Mouse (Mus musculus) frontal cortex, adult 2 months (tissue): ENCODE results near the gene Ehmt1. TPM values are rescaled to one million over a fixed set of nuclear protein-coding genes. Genes with fewer than 3 reads are reported as not detected.
"Not testable (repeated sequence)": the region's sequence is repeated elsewhere in the genome, so short reads cannot be mapped to it uniquely, and the experiment has no call there.

Source experiments
- DNase-seq, 2 experiments: peaks; one replicate each; pipeline ENCODE4 v3.0.0; 2022; ENCODE audit warnings: low spot score in 1 of 2; ENCODE audit errors: extremely low spot score in 1 of 2
- polyA plus RNA-seq: library from polyadenylated mRNA; depleted of rRNA; stranded (reverse); fragments of >200 nt; gene quantifications from 2 replicates; pipeline ENCODE4 v1.2.3, GENCODE M21; 2012; rRNA removed

Ehmt1 gene
- polyA plus RNA-seq, result 66.2 and 66.4 TPM in 2 replicates

DNA sequence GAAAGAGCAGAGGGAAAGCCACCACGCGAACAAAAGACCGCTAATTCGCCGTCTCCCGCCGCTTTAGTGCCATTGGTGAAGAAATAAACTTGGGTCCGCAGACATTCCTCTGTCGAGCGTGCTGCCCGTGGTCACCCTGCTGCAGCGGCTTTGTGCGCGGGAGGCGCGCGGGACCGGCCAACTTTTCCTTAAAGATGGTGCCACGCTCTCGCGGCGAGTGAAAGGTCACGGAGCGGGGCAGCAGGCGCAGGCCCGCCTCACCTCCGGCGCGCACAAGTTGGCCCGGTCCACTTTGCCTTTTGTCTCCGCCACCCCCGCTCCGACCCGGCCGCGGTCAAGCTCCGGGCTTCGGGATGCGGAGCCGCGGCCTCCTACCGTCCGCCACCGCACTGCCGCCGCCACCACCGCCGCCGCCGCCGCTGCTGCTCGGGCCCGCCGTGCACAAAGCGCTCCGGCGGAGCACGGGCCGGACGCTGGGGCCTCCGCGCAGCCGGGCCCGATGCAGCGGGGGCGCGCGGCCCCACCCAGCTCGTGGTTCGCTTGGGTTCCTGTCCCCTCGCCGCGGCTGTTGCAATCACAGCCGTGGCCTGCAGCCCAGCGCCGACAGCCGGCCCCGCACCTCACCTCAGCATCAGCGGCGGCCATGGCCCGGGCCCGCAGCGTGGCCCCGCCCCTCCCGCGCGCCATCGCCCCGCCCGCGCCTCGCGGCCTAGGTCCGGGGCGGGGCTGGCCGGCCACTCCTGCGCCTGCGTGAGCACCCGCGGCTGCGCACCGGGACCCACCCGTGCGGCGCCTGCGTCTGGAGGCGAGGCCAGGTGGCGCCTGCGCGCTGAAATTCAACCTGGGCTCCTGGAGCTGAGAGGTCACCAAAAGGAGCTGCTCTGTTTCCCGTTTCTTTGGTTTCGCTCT lies at the start of gene Ehmt1:
Ehmt1 (minus strand) TSS at position 685 of the 909 bp plus-strand sequence.
- DNase-seq, result peak; percentile 79 to 94

DNA sequence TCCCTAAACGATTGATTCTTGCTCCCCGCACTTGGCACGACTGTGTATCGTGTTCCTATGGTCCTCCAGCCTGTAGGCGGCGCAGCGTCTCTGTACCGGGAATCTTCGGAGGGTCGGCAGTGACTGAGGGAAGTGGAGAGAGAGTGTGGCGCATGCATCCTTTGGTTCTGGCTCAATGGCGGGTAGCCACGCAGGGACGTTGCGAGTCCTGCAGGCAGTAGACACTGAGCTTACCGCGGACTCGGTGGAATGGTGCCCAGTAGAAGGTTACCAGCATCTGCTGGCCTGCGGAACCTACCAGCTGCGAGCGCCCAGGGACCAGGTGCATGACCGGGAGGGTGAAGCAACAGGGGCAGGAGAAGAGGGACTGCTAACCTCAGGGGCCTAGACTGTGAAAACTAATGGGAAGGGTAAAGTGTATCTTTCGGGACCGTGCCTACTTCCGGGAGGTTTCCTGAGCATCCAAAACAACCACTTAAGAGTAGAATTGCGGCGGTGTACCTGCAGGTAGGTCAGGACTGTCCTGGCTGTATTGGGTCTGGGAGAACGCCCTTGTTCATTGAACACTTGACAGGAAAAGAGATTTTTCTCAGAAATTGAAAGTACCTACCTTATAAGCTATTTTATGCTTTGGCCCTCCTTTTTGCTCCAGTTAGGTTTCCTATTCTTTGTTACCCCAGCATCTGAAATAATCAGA lies 43.0 kb upstream of the Ehmt1 start, which contains the start of gene Dph7:
Dph7 (plus strand) TSS at position 97 of the 697 bp plus-strand sequence.
- peak; percentile 70 to 95 for DNase-seq

DNA sequence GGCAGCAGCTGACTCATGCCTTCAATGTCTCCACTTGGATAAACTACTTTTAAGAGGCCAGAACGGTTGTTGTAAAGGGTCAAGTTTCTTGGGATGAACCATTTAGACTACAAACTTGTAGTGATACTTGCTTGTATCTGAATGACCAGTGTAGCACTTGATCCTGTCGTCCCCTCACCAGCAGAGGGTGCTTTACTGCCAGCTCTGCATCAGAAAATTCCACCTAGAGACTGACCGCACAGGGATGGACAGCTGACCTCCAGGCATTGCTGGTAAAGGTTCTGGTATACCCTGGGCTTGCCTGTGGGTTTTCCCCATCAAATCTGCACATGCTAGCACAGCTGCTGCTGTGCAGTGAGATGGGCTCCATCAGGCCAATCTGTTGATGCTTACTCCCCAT lies 41.5 kb upstream of the Ehmt1 start:
- peak in 1 of 2 experiments; percentile 31 for DNase-seq

DNA sequence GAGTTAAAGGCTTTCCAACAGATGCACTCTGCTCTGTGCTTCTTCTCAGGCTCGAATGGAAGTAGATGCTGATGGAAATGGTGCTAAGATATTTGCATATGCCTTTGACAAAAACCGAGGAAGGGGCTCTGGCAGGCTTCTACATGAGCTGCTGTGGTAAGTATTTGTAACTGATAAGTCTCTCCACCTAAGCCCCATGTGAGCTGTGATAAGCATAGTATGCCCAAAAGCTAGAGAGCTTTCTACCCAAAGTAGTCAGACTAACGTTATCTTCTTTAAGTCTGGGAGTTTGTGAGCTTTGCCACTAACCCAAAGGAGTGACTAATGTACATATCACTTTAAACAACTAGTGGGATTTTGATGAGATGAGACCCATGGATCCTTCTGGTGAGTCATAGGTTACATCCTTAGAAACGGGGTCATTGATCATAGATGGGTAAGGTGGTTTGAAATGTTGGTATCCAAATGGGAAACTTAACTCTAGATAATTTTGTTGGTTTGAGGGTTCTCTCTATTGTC lies 33.2 kb upstream of the Ehmt1 start:
- no peak for DNase-seq

DNA sequence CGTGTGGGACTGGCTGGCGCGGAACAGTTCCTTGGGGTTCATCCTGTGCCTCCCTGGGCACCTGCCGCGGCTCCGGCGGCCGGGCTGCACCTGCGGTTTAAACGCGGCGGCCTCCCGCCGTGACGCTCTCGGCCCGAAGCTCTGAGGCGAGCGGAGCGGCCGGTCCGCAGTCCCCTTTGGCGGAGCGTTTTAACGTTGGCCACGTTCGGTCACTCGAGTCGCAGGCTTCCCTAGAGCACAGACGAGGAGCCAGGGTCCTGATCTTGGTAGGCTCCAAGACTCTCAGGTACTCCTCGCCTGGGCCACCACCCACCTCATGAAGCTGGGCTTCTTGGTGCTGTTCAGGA lies 30.7 kb upstream of the Ehmt1 start:
- DNase-seq, result no peak

DNA sequence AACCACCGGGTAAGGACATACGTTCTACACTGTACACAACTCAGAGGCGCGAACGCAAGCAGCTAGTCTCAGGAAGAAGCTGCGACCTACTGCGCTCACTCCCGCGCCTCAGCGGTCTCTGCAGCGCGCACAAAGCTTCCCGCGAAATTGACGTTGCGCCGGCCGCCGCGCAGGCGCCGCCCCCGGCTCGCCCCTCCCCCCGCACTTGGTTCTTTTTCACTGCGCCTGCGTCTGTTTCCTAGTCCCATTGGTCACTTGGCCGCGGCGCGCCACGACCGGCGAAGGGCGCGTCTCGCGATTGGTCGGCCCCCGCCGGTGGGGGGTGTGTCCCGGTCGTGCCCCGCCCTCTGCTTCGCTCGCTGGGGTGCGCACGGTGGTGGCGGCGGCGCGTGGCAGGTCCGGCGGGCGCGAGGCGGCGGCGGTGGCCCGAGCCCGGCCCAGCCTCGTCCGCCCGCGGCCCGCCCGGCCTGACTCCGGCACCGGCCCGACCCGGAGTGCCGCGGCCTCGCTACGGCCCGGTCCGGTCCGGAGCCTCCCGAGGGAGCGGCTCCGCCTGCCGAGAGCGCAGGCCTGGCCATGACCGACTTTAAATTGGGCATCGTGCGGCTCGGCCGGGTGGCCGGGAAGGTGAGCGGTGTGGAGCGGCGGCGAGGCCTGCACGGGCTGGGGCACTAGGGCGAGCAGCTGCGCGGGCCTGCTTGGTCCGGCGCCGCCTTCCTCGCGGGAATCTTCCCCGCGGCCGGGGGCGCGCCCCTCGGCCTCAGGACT lies 30.2 kb upstream of the Ehmt1 start, which contains the start of gene Zmynd19:
Zmynd19 (plus strand) TSS at position 372 of the 768 bp plus-strand sequence.
- peak; percentile 93 to 98 for DNase-seq

DNA sequence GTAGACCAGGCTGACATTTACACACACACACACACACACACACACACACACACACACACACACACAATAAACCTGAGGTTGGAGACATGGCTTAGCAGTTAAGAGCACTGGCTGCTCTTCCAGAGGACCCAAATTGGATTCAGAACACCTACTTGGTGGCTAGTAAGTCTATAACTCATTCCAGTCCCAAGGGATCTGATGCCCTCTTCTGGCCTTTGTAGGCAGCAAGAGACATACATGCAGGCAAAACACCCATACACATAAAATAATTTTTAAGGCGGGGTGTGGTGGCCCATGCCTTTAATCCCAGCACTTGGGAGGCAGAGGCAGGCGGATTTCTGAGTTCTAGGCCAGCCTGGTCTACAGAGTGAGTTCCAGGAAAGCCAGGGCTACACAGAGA lies 24.9 kb upstream of the Ehmt1 start:
- DNase-seq, result not testable (repeated sequence)

DNA sequence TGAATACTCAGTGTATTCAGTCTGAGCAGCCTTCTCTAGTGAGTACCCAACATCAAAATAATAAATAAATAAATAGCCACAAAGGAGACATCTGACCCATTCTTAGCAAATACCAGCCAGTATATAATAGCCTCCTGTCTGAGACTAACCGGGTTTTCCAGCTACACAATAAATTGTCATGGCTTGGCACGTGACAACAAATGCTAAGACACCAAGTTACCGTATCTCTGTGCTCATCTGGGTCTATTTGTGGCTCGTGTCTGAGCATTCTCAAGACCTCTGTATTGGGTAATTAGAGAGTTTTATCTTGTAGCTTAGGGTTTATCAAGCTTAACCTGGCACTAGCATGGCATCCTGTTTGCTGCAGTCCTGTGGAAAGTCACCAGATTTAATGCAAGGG lies 22.7 kb upstream of the Ehmt1 start:
- DNase-seq, result no peak

DNA sequence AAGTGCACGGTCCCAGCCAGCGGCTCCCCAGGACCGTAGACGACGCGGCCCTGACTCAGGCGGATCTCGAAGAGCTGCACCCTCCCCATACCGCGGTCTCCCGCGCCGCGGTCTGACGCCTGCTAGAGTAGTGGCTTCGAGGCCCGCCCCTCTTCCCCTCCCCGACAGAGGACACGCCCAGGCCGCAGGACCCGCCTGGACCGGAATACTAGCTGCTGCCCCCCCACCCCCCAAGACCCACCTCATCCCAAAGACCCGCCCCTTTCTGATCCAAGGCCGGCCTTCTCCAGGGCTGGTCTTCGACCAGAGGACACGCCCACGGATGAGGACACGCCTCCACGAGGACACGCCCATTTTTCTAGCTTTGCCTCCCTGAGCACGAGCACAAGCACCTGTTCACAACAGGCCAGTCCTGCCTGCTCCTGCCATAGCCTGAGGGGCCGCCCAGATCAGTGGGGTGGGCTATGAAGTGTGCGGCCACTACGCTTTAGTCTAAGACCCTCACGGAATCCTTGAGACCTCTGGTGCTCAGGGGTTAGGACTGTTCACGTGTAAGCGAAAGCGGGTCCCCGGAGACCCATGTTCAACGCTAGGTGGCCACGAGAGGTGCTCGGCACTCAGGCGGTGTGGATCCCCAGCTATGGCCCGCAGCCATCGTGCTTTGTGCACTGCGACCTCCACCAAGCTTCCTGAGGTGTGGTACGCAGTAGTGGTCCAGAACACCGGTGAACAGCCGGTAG lies 15.8 kb upstream of the Ehmt1 start, which contains the start of gene Arrdc1:
Arrdc1 (minus strand) TSS at position 196 of the 740 bp plus-strand sequence.
- DNase-seq, result peak; percentile 80 to 85

DNA sequence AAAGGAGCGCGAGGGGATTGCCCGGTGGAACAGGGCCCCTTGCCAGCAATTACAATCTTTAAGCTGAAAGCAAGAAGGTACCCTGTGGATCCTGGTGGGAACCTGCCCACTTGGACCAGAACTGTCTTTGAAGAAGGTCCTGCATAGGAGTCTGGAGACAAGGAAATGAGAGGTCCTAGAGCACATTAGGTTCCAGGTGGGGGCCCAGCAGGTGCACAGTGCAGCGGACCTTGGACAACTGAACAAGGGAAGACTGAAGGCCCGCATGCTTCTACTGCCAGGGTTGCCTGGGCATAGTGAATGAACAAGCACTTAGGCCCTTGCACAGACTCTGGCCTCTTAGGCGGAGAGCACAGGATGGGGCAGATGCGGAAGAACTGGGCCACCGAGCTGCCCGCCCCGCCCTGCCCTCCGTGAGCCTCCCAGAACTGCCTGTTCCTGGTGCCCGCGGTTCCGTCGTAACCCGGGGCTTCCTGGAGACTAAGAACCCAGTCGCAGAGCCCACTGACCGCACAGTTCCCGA lies 15.1 kb upstream of the Ehmt1 start:
- DNase-seq, result no peak

DNA sequence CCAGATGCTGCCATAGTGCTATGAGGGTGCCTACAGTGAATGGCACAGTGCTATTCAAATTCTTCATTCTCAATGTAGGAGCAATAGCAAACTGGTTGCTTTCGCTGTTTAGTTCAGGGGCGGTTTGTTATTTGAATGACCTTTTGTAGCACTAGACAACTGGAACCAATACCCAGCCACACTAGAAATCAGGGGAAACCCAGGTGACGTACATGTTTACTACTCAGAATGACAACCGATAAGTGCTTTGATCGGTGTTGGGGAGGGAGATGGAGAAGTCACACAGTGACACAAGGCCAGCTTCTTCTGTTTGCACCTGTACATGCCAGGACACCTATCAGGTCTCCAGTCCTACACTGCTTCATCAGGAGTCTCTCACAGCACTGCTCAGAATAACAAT lies 10.2 kb upstream of the Ehmt1 start:
- no peak for DNase-seq

DNA sequence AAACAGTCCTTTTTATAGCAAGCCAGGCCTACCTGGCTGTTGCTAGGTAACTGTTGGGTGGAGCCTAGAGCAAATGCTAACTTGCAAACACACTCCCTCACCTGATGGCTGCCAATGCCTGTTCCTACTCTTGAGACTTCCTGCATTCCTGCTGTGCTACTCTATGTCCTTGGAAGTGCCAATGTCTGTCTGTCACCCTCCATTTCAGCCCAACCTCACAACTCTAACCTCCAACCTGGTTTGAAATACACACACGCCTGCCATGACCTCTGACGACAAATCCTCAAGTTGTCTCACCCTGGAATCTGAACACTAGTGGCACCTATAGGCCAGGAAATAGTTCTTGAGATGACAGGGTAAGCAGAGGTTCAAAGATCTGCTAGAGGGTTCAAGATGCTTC lies 9.7 kb upstream of the Ehmt1 start:
- DNase-seq, result no peak

DNA sequence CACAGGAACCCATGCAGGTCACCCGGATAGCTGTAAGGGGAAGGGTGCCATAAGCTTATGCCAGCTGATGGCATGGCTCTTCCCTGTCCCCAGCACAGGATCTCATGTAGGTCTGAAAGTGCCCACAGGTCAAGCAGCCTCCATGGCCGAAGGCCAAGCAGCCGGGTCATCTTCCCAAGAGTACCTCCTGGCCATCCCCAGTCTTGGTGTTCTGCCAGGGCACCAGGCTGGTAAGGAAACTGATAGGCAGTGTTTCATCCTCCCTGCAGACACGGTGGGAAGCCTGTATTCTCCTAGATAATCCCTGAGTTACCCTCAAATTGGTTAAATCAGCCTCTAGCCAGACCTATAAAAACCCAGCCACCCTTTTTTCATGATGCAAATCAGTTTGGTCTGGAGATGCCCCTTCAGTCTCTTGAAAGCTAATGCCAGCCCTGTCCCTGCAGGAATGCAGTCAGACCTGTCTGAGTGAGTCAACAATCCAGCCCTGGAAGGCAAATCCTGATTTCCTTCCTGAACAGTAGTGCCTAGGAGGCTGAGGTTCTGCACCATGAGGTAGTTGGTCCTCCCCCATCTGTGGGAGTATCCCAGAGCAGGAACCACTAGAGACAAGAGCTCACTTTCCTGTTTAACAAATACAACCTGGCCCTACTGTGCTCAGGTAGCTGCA lies 8.5 kb upstream of the Ehmt1 start:
- no peak for DNase-seq

DNA sequence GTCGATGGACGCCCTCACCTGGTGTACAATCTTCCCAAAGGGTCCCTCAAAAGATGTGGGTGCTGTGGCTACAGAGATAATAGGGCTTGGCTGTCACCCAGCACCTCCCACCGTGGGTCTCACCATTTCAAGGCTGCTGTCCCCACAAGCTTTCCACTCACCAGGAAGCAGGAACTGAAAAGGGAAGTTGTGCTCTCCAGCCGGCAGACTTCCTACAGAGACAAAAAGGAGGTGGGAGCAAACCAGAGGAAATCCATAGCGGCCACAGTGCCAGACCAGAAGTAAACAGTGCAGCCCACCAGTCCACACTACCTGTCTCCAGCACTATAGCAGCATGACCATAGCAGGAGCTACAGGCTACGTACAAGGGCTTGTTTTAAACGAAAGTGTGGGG lies 7.5 kb upstream of the Ehmt1 start:
- DNase-seq, result no peak

DNA sequence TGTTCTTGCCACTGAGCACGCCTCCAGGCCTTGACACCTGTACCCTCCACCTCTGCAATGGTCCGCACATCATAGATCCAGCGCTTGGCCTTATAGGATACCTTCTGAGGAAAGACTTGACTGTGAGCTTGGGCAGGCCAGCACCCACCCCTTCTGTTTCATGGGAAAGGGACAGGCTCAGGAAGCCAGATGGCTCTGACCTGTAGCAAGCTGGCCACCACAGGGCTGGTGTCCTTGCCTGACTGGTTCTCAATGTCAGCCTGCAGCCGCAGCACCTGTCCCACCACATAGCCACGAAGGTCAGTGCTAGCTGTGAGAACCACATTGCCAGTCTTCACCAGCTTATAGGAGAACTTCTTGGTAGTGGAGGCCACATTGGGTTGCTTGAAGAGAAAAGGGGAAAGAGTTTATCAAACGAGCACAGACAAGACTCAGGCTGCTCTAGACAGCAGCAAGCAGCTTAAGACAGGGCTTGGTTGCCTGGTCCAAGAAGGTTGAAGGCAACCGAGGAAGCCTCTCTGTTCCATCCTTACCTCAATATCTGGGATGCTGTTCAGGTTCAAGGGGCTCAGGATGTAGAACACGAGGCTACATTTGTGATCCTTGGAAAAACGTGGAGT lies 7.0 kb upstream of the Ehmt1 start:
- DNase-seq, result no peak

DNA sequence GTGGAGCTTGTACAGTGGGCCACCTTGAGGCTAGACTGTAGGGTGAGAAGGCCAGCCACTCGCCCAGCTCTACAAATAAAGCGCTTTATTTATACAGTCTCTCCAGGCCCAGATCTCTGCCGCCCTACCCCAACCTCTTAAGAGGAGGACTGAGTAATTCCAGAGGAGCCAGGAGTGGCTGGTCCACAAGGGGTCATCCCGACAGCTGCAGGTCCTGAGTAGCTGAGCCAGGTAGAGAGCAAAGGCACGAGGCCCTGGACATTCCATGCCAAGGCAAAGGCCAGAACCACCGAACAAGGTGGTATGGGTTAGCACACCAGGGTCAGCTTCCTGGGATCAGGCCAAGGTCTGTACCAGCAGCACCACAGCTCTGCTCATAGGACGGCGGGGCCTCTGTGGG lies 5.9 kb upstream of the Ehmt1 start:
- no peak for DNase-seq

DNA sequence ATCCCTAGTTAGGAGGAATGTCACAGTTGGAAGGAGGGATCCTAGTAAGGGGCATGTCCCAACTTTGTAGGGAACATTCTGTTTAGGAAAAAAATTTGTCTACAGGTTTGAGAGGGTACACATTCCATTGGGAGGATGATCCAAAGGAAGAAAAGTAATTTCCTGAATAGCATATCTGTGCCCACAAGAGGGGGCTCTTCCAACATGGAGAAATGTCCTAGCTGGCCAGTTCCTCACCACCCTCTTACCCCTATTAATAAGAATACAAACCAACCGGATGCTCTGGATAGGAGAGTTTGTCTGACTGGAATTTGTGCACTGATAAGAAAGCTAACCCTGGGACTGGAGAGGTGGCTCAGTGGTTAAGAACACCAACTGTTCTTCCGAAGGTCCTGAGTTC lies 4.1 kb upstream of the Ehmt1 start:
- DNase-seq, result no peak

DNA sequence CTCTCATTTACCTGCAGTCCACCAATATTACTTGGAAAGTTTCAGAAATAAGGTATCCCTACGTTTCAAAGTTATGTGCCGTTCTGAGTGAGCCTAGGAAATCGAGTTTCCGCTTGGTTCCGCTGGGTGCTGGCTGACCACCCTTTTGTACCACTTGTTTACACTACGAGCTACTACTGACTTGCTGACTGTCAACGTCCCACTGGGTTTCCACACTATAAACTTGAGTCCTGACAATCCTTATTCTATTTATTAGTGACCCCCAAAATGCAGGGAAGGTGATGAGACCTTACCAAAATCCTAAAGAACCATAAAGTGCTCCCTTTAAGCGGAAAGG lies 393 bp upstream of the Ehmt1 start:
- DNase-seq, result no peak

DNA sequence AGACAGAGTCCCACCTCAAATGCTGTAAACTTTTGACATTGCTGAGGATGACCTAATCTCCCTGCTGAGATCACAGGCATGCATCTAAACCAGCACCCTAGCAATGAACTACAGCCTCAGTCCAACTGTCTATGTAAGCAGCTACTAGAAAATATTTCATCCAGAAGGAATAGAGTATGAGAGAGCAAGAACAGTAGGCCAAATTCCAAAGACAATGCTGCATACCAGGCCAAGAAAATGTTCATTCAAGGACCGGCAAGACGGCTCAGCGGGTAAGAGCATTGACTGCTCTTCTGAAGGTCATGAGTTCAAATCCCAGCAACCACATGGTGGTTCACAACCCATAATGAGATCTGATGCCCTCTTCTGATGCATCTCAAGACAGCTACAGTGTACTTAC lies 4.7 kb downstream of the Ehmt1 start:
- DNase-seq, result no peak
